Mouse (Mus musculus): Measurements from ENCODE around the gene Dcakd. TPM values are rescaled to one million over a fixed set of nuclear protein-coding genes. Genes with fewer than 3 reads are reported as not detected.

The Dcakd gene
- polyA plus RNA-seq, 1 experiment from 2014 or later: 95.9 TPM

- H3K4me2 ChIP-seq: no peak overlapping the region
- 58% methylated on average over 1 of the region's 1 CpGs for WGBS
- no peaks in the 10 kb centered on the region for H3K4me1 ChIP-seq
- no peaks in the 10 kb centered on the region for H3K9me3 ChIP-seq
- peaks cover 55% of the 10 kb centered on the region for H3K27me3 ChIP-seq (replicated peaks)
- no peak overlapping the region for H3K9ac ChIP-seq
- H3K27ac ChIP-seq (replicated peaks): no peak overlapping the region
- ATAC-seq (ENCODE audit: extremely low read depth, insufficient number of reproducible peaks, low FRiP score, low TSS enrichment): no peak
- H3K36me3 ChIP-seq: no peaks in the 10 kb centered on the region
- H3K4me3 ChIP-seq: no peak overlapping the region
Measured at GRCm38 (mm10) chr11:102972326-102972725, 55.8 kb downstream of the Dcakd start.

GRCm38 (mm10) chr11:102971604-102972003 is 56.5 kb downstream of the Dcakd start:
- Histone ChIP-seq H3K27ac (replicated peaks) (no peak overlapping the region), H3K9me3 (no peaks in the 10 kb centered on the region), H3K9ac (no peak overlapping the region; the same call in 1 of the 2 replicates), H3K27me3 (replicated peaks) (peaks cover 62% of the 10 kb centered on the region), H3K4me1 (no peaks in the 10 kb centered on the region), H3K4me2 (no peak overlapping the region), H3K4me3 (no peak overlapping the region), H3K36me3 (no peaks in the 10 kb centered on the region)
- 46% methylated on average over 5 of the region's 5 CpGs for WGBS
- no peak for ATAC-seq (ENCODE audit: extremely low read depth, insufficient number of reproducible peaks, low FRiP score, low TSS enrichment)

- Histone ChIP-seq H3K4me1 (peaks cover 20% of the 10 kb centered on the region), H3K9me3 (no peaks in the 10 kb centered on the region), H3K9ac (no peak overlapping the region; the same call in 1 of the 2 replicates), H3K4me3 (no peak overlapping the region), H3K27me3 (replicated peaks) (peaks cover 69% of the 10 kb centered on the region), H3K4me2 (no peak overlapping the region), H3K36me3 (no peaks in the 10 kb centered on the region), H3K27ac (replicated peaks) (no peak overlapping the region)
- 63% methylated on average over 16 of the region's 16 CpGs for WGBS
- ATAC-seq (ENCODE audit: extremely low read depth, insufficient number of reproducible peaks, low FRiP score, low TSS enrichment): no peak
Measured at GRCm38 (mm10) chr11:102964547-102965091, 63.5 kb downstream of the Dcakd start.

GRCm38 (mm10) chr11:102963855-102964546 is 64.1 kb downstream of the Dcakd start:
- no peak for ATAC-seq (ENCODE audit: extremely low read depth, insufficient number of reproducible peaks, low FRiP score, low TSS enrichment)
- peaks cover 20% of the 10 kb centered on the region for H3K4me1 ChIP-seq
- H3K4me2 ChIP-seq: peak overlapping the region; percentile 58
- H3K36me3 ChIP-seq: no peaks in the 10 kb centered on the region
- peak overlapping the region; percentile 16; the same call in 1 of the 2 replicates for H3K4me3 ChIP-seq
- 20% methylated on average over 24 of the region's 24 CpGs for WGBS
- no peaks in the 10 kb centered on the region for H3K9me3 ChIP-seq
- H3K9ac ChIP-seq: peak overlapping the region; percentile 69
- no peak overlapping the region for H3K27ac ChIP-seq (replicated peaks)
- H3K27me3 ChIP-seq (replicated peaks): peaks cover 64% of the 10 kb centered on the region

- no peaks in the 10 kb centered on the region for H3K9me3 ChIP-seq
- peak overlapping the region; percentile 58 for H3K4me2 ChIP-seq
- peak overlapping the region; percentile 16; the same call in 1 of the 2 replicates for H3K4me3 ChIP-seq
- H3K27ac ChIP-seq (replicated peaks): no peak overlapping the region
- H3K36me3 ChIP-seq: no peaks in the 10 kb centered on the region
- H3K9ac ChIP-seq: peak overlapping the region; percentile 69
- no peak for ATAC-seq (ENCODE audit: extremely low read depth, insufficient number of reproducible peaks, low FRiP score, low TSS enrichment)
- H3K4me1 ChIP-seq: peaks cover 20% of the 10 kb centered on the region
- peaks cover 61% of the 10 kb centered on the region for H3K27me3 ChIP-seq (replicated peaks)
- 8% methylated on average over 16 of the region's 16 CpGs for WGBS
Measured at GRCm38 (mm10) chr11:102963246-102963854, 64.8 kb downstream of the Dcakd start.

- Histone ChIP-seq H3K9me3 (no peaks in the 10 kb centered on the region), H3K9ac (peak overlapping the region; percentile 69), H3K36me3 (no peaks in the 10 kb centered on the region), H3K27me3 (replicated peaks) (peaks cover 61% of the 10 kb centered on the region), H3K4me2 (peak overlapping the region; percentile 58), H3K4me1 (peaks cover 20% of the 10 kb centered on the region), H3K27ac (replicated peaks) (no peak overlapping the region), H3K4me3 (0 out of 2 replicates have a peak overlapping the region, but pooled peaks have one; percentile 16)
- WGBS: 42% methylated on average over 7 of the region's 7 CpGs
- no peak for ATAC-seq (ENCODE audit: extremely low read depth, insufficient number of reproducible peaks, low FRiP score, low TSS enrichment)
Measured at GRCm38 (mm10) chr11:102962861-102963245, 65.3 kb downstream of the Dcakd start.

- Histone ChIP-seq H3K4me3 (no peak overlapping the region), H3K36me3 (no peaks in the 10 kb centered on the region), H3K27me3 (replicated peaks) (peaks cover 50% of the 10 kb centered on the region), H3K27ac (replicated peaks) (no peak overlapping the region), H3K9me3 (no peaks in the 10 kb centered on the region), H3K4me1 (peaks cover 35% of the 10 kb centered on the region), H3K9ac (no peak overlapping the region), H3K4me2 (no peak overlapping the region)
- ATAC-seq (ENCODE audit: extremely low read depth, insufficient number of reproducible peaks, low FRiP score, low TSS enrichment): no peak
- 84% methylated on average over 4 of the region's 4 CpGs for WGBS
Measured at GRCm38 (mm10) chr11:102961082-102961481, 67.1 kb downstream of the Dcakd start.

- Histone ChIP-seq H3K9me3 (no peaks in the 10 kb centered on the region), H3K9ac (no peak overlapping the region), H3K4me2 (no peak overlapping the region), H3K4me3 (no peak overlapping the region), H3K27me3 (replicated peaks) (peaks cover 41% of the 10 kb centered on the region), H3K36me3 (no peaks in the 10 kb centered on the region), H3K4me1 (peaks cover 38% of the 10 kb centered on the region), H3K27ac (replicated peaks) (no peak overlapping the region)
- ATAC-seq (ENCODE audit: extremely low read depth, insufficient number of reproducible peaks, low FRiP score, low TSS enrichment): no peak
- WGBS: 69% methylated on average over 1 of the region's 1 CpGs
Measured at GRCm38 (mm10) chr11:102958870-102959269, 69.3 kb downstream of the Dcakd start.

- H3K36me3 ChIP-seq: no peaks in the 10 kb centered on the region
- no peak overlapping the region for H3K27ac ChIP-seq (replicated peaks)
Measured at GRCm38 (mm10) chr11:102958431-102958830, 69.7 kb downstream of the Dcakd start.

GRCm38 (mm10) chr11:102957692-102958091 is 70.4 kb downstream of the Dcakd start:
- Histone ChIP-seq H3K27me3 (replicated peaks) (peaks cover 40% of the 10 kb centered on the region), H3K4me1 (peaks cover 27% of the 10 kb centered on the region), H3K4me3 (no peak overlapping the region), H3K9me3 (no peaks in the 10 kb centered on the region), H3K27ac (replicated peaks) (no peak overlapping the region), H3K36me3 (no peaks in the 10 kb centered on the region), H3K9ac (no peak overlapping the region), H3K4me2 (no peak overlapping the region)
- 66% methylated on average over 8 of the region's 8 CpGs for WGBS
- ATAC-seq (ENCODE audit: extremely low read depth, insufficient number of reproducible peaks, low FRiP score, low TSS enrichment): no peak

More at GRCm38 (mm10) chr11:102958431-102958830, 69.7 kb downstream of the Dcakd start:
- Histone ChIP-seq H3K9me3 (no peaks in the 10 kb centered on the region), H3K4me1 (peaks cover 34% of the 10 kb centered on the region), H3K4me3 (no peak overlapping the region), H3K27me3 (replicated peaks) (peaks cover 40% of the 10 kb centered on the region), H3K4me2 (no peak overlapping the region), H3K9ac (no peak overlapping the region)
- ATAC-seq (ENCODE audit: extremely low read depth, insufficient number of reproducible peaks, low FRiP score, low TSS enrichment): no peak
- 83% methylated on average over 6 of the region's 6 CpGs for WGBS

GRCm38 (mm10) chr11:102956962-102957614 is 71.0 kb downstream of the Dcakd start:
- H3K27me3 ChIP-seq (replicated peaks): peaks cover 46% of the 10 kb centered on the region
- H3K36me3 ChIP-seq: no peaks in the 10 kb centered on the region
- no peak for ATAC-seq (ENCODE audit: extremely low read depth, insufficient number of reproducible peaks, low FRiP score, low TSS enrichment)
- no peak overlapping the region; the same call in 1 of the 2 replicates for H3K4me2 ChIP-seq
- H3K9me3 ChIP-seq: no peaks in the 10 kb centered on the region
- WGBS: 42% methylated on average over 16 of the region's 16 CpGs
- no peak overlapping the region for H3K27ac ChIP-seq (replicated peaks)
- peaks cover 27% of the 10 kb centered on the region for H3K4me1 ChIP-seq
- H3K9ac ChIP-seq: no peak overlapping the region
- no peak overlapping the region for H3K4me3 ChIP-seq

All from heart, embryonic 13.5 days (tissue).